Mouse (Mus musculus) mesoderm, embryonic 11.5 days (tissue): ENCODE results near the gene Ankdd1b.

Source experiments
- DNase-seq: peaks from one replicate; pipeline ENCODE4 v3.0.0-alpha.2; 2012; ENCODE audit warnings: low read depth, low spot score

Ankdd1b gene

GRCm38 (mm10) chr13:96470957-96471356, at the start of gene Ankdd1b:
Gene Ankdd1b (minus strand): TSS chr13:96471198.
- no peak for DNase-seq

- DNase-seq: no peak
Measured at GRCm38 (mm10) chr13:96517335-96517734, 46.3 kb upstream of the Ankdd1b start.

GRCm38 (mm10) chr13:96516249-96516648, 45.3 kb upstream of the Ankdd1b start:
- DNase-seq: no peak

- no peak for DNase-seq
Measured at GRCm38 (mm10) chr13:96514154-96514942, 43.4 kb upstream of the Ankdd1b start.

GRCm38 (mm10) chr13:96511893-96512292, 40.9 kb upstream of the Ankdd1b start:
- DNase-seq: no peak

GRCm38 (mm10) chr13:96511262-96511661, 40.3 kb upstream of the Ankdd1b start:
- DNase-seq: no peak

GRCm38 (mm10) chr13:96510635-96511034, 39.6 kb upstream of the Ankdd1b start:
- DNase-seq: no peak

- no peak for DNase-seq
Measured at GRCm38 (mm10) chr13:96507541-96507940, 36.5 kb upstream of the Ankdd1b start.

GRCm38 (mm10) chr13:96506313-96506712, 35.3 kb upstream of the Ankdd1b start:
- no peak for DNase-seq

GRCm38 (mm10) chr13:96505661-96506060, 34.7 kb upstream of the Ankdd1b start:
- DNase-seq: no peak

GRCm38 (mm10) chr13:96499891-96500290, 28.9 kb upstream of the Ankdd1b start:
- no peak for DNase-seq

- no peak for DNase-seq
Measured at GRCm38 (mm10) chr13:96496630-96497029, 25.6 kb upstream of the Ankdd1b start.

GRCm38 (mm10) chr13:96490433-96490832, 19.4 kb upstream of the Ankdd1b start, which contains the start of gene Gm17622:
Gene Gm17622 (plus strand): TSS chr13:96490733.
- DNase-seq: no peak

GRCm38 (mm10) chr13:96487968-96488367, 17.0 kb upstream of the Ankdd1b start:
- DNase-seq: no peak

GRCm38 (mm10) chr13:96487230-96487629, 16.2 kb upstream of the Ankdd1b start:
- no peak for DNase-seq

- no peak for DNase-seq
Measured at GRCm38 (mm10) chr13:96478991-96479390, 8.0 kb upstream of the Ankdd1b start.

GRCm38 (mm10) chr13:96477226-96477625, 6.2 kb upstream of the Ankdd1b start:
- no peak for DNase-seq

GRCm38 (mm10) chr13:96470556-96470955, 442 bp downstream of the Ankdd1b start:
- DNase-seq: no peak

GRCm38 (mm10) chr13:96468678-96469077, 2.3 kb downstream of the Ankdd1b start:
- no peak for DNase-seq

GRCm38 (mm10) chr13:96465315-96465714, 5.7 kb downstream of the Ankdd1b start:
- DNase-seq: no peak

- DNase-seq: no peak
Measured at GRCm38 (mm10) chr13:96462644-96463043, 8.4 kb downstream of the Ankdd1b start.

GRCm38 (mm10) chr13:96458606-96459005, 12.4 kb downstream of the Ankdd1b start:
- DNase-seq: no peak

GRCm38 (mm10) chr13:96458018-96458417, 13.0 kb downstream of the Ankdd1b start:
- DNase-seq: no peak

GRCm38 (mm10) chr13:96457566-96457965, 13.4 kb downstream of the Ankdd1b start:
- no peak for DNase-seq
